Mouse (Mus musculus) brown adipose tissue, adult 24 weeks (tissue): ENCODE measurements around the gene Gckr. TPM values are rescaled to one million over a fixed set of nuclear protein-coding genes. Genes with fewer than 3 reads are reported as not detected.

Experiments
- H3K27ac ChIP-seq: fragments of 200-500 bp; replicated peaks from 2 replicates; pipeline ENCODE4 v1.5.1; 2012; ENCODE audit warnings: low read depth, mild to moderate bottlenecking, low read length
- H3K4me1 ChIP-seq: fragments of 200-500 bp; 2 replicates; pipeline ENCODE4 v1.6.1; 2012; ENCODE audit warnings: low read length, mixed read lengths; ENCODE audit not compliant: control insufficient read depth, insufficient read depth, insufficient read length
- H3K4me3 ChIP-seq: fragments of 200-500 bp; 2 replicates; pipeline ENCODE4 v1.5.1; 2012; ENCODE audit warnings: low read depth, mild to moderate bottlenecking, low read length, moderate library complexity; ENCODE audit not compliant: insufficient read depth
- polyA plus RNA-seq: library from polyadenylated mRNA; stranded (reverse); fragments of >200 nt; gene quantifications from 2 replicates; pipeline ENCODE4 v1.2.4, GENCODE M21; 2012; ENCODE audit not compliant: missing spikeins, insufficient read depth, insufficient read length

Gckr gene
- polyA plus RNA-seq, 1 experiment: 0.99 TPM

DNA sequence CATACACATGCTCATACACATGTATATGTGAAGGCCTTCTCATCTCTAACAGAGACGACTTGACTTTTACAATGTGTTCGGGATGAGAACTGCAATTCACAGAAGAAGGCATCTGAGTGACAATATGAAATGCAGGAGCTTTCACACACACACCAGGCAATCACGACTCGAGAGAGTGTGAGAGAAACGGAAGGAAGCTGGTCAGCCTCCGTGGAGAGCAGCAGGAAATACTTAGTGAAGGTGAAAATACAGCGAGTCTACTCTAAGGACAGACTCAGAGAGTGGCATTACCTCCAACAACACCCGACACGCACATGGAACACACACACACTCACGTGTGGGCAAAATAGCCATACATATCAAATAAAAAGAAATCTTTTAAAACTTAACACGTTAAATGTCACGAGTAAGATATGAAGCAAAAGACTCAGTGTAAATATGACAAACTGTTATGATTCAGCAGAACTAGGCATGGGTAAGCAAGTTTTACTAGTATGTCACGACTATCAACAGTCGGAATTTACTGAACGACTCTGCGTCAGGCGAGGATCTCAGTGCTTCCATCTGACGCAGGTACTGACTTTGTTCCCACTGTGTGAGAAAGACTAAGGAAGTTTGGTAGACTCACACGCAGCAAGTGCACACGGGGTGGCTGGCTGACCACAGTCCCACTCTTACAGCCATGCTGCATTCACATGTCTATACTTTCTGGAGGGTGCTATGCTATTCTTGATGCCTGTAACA, 17.8 kb upstream of the Gckr start:
- H3K4me3 ChIP-seq: no peak overlapping the region
- no peaks in the 10 kb centered on the region for H3K4me1 ChIP-seq
- no peak overlapping the region for H3K27ac ChIP-seq

DNA sequence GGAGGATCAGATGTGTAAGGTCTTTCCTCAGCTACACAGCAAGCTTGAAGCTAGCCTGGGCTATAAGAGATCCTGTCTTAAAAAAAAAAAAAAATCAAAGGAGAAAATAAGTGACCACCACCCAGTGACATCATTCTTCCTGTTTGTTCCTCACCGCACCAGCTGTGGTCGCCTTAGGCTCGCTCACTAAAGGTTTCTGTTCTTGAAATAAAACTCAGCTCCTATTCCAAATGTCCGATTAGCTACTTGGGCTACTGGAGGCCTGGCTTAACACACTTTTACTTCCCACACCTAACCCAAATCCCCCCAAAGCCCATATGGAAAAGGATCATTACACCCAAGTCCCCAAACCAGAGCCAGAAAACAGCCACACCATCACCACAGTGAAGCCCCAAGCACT, 9.0 kb upstream of the Gckr start:
- Histone ChIP-seq H3K4me3 (no peak overlapping the region), H3K27ac (peak overlapping the region; percentile 58; the same call in 1 of the 2 replicates), H3K4me1 (peaks cover 2% of the 10 kb centered on the region; the same call in 1 of the 2 replicates)

DNA sequence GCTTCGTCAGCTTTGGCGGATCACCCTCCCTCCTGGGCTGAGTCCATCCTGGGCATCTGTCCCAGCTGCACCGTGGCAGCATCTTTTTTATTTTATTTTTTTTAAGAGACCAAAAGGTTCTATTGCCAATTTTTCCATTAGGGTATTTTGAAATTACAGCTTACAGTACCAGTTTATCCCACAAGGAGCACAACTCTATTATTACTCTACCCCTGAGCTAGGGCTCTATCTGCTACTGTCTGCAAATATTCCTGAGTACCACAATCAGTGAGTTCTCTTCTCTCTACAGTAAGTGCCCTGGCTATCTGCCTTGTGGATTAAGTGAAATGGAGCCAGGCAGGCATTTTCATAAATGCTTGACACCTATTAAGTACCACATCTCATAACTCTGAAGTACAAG, 8.6 kb upstream of the Gckr start:
- no peak overlapping the region for H3K4me3 ChIP-seq
- H3K4me1 ChIP-seq: peaks cover 2% of the 10 kb centered on the region; the same call in 1 of the 2 replicates
- H3K27ac ChIP-seq: peak overlapping the region; percentile 58; the same call in 1 of the 2 replicates

DNA sequence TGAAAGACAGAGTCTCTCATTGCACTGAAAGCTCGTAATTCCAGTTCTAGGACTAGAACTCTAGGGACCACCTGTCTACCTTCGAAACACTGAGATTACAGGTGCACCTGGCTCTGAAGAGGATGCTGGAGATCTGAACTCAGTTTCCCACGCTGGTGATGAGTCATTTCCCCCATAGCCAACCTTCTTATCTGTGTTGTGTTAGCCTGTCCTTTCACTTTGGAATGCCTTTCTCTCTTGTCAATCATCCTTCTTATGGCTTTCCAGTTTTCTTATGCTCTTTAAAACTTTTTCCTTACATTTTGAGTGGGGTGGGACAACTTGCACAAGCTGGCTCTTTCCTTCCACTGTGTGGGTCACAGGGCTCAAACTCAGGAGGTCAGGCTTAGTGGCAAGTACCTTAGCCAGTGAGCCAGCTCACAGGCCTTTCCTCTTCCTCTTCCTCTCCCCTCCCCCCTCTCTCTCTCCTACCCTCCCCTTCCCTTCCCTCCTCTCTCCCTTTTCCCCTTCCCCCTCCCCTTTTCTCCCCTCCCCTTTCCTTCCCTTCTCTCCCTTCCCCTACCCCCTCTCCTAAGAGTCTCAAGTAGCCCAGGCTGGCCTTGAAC, 7.5 kb upstream of the Gckr start:
- H3K4me1 ChIP-seq: peaks cover 2% of the 10 kb centered on the region; the same call in 1 of the 2 replicates
- H3K27ac ChIP-seq: no peak overlapping the region
- no peak overlapping the region for H3K4me3 ChIP-seq

- Histone ChIP-seq H3K27ac (peak within 1 kb of the TSS; percentile 82), H3K4me3 (peak within 1 kb of the TSS; percentile 72), H3K4me1 (peaks cover 2% of the 10 kb centered on the region; the same call in 1 of the 2 replicates)
Observed at GRCm38 (mm10) chr5:31290521-31291360, 6.5 kb upstream of the Gckr start, which contains the start of gene Ift172. Gene Ift172 (minus strand): TSS chr5:31291116.

- H3K4me1 ChIP-seq: peaks cover 2% of the 10 kb centered on the region; the same call in 1 of the 2 replicates
- peak overlapping the region; percentile 72 for H3K4me3 ChIP-seq
- peak overlapping the region; percentile 82 for H3K27ac ChIP-seq
Observed at GRCm38 (mm10) chr5:31291361-31291688, 5.9 kb upstream of the Gckr start.

DNA sequence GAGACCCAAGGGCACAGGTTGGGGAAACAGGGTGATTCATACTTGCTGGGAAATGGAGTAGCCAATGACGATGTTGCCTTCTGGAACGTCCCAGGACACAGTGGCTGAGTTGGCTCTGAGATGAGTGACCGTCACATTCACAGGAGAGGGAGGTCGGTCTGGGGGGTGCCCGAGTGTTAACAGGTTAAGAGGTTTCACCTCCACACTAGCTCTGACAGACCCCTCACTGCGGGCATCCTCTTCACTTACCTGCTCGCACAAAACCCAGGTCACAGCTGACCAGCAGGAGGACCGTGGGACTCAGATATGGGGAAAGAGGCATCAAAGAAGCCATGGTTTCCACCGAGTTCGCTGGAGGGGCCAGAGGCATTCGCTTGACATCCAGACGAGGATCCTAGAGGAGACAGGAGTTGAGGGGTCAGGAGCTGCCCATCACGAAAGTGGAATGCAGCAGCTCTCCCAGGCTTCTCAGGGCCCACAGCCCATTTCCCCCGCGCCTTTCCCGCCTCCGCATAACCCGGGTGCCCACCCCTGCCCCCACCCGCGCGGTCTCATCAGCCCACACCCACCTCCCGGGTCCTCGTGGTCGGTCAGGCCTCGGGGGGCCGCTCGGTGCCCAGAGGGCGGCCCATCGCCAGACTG, 2.2 kb upstream of the Gckr start:
- no peak overlapping the region for H3K27ac ChIP-seq
- H3K4me3 ChIP-seq: peak overlapping the region; percentile 68
- peaks cover 2% of the 10 kb centered on the region; the same call in 1 of the 2 replicates for H3K4me1 ChIP-seq

- Histone ChIP-seq H3K4me3 (peak within 1 kb of the TSS; percentile 68), H3K27ac (no peak within 1 kb of the TSS), H3K4me1 (peaks cover 2% of the 10 kb centered on the region; the same call in 1 of the 2 replicates)
Observed at GRCm38 (mm10) chr5:31295606-31296141, 1.6 kb upstream of the Gckr start, which contains the start of gene Fndc4. Gene Fndc4 (minus strand): TSS chr5:31296080.

- Histone ChIP-seq H3K4me3 (no peak overlapping the region), H3K27ac (no peak overlapping the region), H3K4me1 (no peaks in the 10 kb centered on the region)
Observed at GRCm38 (mm10) chr5:31297981-31298380, 738 bp downstream of the Gckr start.

DNA sequence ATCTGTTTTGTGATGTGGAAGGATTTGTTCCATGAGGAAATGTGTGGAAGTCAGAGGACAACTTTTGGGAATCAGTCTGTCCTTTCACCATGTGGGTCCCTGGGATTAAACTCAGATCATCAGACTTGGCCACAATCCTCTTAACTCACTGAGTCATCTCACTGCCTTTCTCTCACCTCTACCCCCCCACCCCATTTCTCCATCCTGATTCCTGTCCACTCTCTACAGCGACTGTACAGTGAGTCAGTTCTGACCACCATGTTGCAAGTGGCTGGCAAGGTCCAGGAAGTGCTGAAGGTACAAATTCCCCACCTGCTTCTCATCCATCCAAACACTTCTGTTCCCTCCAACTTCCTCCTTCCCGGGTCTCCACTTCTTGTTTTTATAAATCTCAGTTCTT, 1.2 kb downstream of the Gckr start:
- H3K27ac ChIP-seq: no peak overlapping the region
- no peaks in the 10 kb centered on the region for H3K4me1 ChIP-seq
- no peak overlapping the region for H3K4me3 ChIP-seq

DNA sequence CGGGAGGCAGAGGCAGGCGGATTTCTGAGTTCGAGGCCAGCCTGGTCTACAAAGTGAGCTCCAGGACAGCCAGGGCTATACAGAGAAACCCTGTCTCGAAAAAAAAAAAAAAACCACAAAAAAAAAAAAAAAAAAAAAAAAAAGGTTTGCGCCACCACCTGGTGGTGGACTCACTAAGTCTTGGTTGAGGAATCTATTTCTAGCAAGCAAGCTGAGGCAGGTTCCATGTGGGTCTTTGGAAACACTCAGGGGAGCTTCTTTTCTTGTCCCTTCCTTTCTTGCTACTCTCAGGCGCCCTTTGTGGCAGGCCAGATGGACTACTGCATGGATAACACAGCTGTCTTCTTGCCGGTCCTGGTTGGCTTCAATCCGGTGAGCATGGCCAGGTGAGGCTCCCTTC, 4.6 kb downstream of the Gckr start:
- no peak overlapping the region for H3K27ac ChIP-seq
- no peaks in the 10 kb centered on the region for H3K4me1 ChIP-seq
- H3K4me3 ChIP-seq: no peak overlapping the region

DNA sequence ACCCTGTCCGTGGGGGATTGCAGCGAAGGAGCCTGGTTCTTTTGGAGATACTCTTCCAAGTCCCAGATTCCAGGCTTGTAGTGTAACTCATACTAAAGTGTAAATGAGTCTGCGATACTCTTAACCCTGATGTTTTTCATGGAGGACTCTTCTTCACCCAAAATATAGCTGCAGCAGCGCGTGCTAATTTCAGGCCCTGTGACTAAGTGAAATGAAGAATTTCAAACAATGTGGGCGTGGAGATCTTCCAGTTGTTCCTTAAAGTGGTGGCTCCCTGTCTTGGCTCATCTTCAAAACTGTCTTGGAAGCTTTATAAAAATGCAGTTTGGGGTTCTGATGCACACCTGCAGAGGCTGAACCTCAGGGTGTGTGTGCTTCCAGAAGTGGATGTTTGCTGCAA, 5.8 kb downstream of the Gckr start:
- H3K4me1 ChIP-seq: no peaks in the 10 kb centered on the region

GRCm38 (mm10) chr5:31312806-31313205, 15.6 kb downstream of the Gckr start:
- Histone ChIP-seq H3K27ac (no peak overlapping the region), H3K4me1 (no peaks in the 10 kb centered on the region), H3K4me3 (no peak overlapping the region)

More for the DNA sequence above, 5.8 kb downstream of the Gckr start:
- Histone ChIP-seq H3K4me3 (no peak overlapping the region), H3K27ac (no peak overlapping the region)

DNA sequence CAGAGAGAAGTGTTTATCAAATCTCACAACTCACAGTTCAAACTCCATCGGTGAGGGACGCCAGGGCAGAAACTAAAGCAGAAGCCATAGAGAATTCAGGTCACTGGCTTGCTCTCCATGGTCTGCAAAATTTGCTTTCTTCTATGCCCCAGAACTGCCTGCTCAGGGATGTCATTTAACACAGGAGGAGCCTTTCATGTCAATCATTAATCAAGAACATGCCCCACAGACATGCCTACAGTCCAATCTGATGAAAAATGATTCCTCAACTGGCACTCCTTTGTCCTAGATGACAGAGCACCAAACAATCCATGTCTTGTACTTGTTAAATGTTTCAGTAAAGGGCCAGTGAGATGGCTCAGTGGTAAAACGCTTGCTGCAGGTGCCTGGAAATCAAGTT, 25.5 kb downstream of the Gckr start:
- H3K27ac ChIP-seq: no peak overlapping the region
- no peak overlapping the region for H3K4me3 ChIP-seq
- no peaks in the 10 kb centered on the region for H3K4me1 ChIP-seq
